Mouse (Mus musculus) activated CD4-positive, CD25-positive, alpha-beta regulatory T cell, adult 4 months (primary cell): ENCODE results near the gene Rab9b. TPM values are rescaled to one million over a fixed set of nuclear protein-coding genes. Genes with fewer than 3 reads are reported as not detected.

Experiments used
- ATAC-seq: one replicate; pipeline ENCODE4 v1.8.0; 2017
- polyA plus RNA-seq, 2 experiments: library from polyadenylated mRNA; unstranded; fragments of 100-300 nt; shearing (Covaris generic); gene quantifications; one replicate each; pipeline ENCODE4 v1.2.1; 2017

The Rab9b gene
- polyA plus RNA-seq: under 1 TPM in 1 of 2 experiments, not detected in 1; 0.08 TPM

GRCm38 (mm10) chrX:136868061-136869040 lies at the start of gene Rab9b:
TSS of gene Rab9b (minus strand) at chrX:136868755.
- ATAC-seq: no peak

- no peak for ATAC-seq
These were observed 35.8 kb upstream of the Rab9b start for GRCm38 (mm10) chrX:136904369-136904768.

- ATAC-seq: no peak
These were observed 27.2 kb upstream of the Rab9b start for GRCm38 (mm10) chrX:136895757-136896156.

GRCm38 (mm10) chrX:136850300-136850699 lies 18.3 kb downstream of the Rab9b start:
- ATAC-seq: no peak

DNA sequence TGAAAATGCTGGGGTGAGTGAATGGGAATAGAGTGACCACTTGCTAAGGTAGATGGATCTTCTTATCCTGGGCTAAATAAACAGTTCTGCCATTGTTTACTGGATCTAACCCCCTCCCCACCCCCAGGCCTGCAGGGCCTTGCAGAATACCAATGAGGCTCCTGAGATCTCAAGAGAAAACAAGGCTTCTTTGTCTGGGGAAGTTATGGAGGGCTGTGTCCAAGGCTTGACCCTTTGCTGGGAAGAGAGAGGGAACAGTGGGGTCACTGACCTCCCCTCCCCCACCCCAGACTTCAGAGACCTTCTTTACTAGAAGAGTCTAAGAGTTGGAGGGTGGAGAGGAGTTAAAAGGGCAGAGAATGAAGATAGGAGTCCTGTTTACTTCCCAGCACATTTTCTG lies 39.9 kb downstream of the Rab9b start:
- ATAC-seq: no peak

GRCm38 (mm10) chrX:136825016-136825415 lies 43.5 kb downstream of the Rab9b start:
- ATAC-seq: no peak

- ATAC-seq: no peak
These were observed 46.2 kb downstream of the Rab9b start, which contains the start of gene Plp1 for GRCm38 (mm10) chrX:136822371-136822770. TSS of gene Plp1 (plus strand) at chrX:136822671.

GRCm38 (mm10) chrX:136820250-136820649 lies 48.3 kb downstream of the Rab9b start:
- ATAC-seq: peak; percentile 59

DNA sequence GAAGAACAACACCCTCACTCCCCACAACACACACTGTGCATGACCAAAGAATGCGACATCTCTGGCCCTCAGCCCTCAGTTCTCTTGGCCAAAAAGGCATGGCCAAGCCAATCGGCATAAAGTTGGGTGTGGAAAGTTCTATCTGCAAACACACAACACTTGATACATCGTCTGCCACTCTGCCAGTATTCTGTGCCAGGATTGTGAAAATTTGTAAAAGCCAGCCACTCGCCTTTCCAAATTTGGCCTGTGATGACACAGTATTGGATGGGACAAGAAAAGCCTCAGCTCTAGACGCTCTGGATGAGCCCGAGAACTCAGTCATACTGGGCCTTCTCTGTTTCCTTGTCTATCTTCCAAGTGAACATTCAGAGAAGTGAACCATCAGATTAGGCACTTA lies 48.8 kb downstream of the Rab9b start:
- ATAC-seq: no peak

Other genes starting within 250 kb of the Rab9b start
- gene Tceal1, start 160.8 kb downstream of the Rab9b start, polyA plus RNA-seq: not detected
- gene Morf4l2, start 125.1 kb downstream of the Rab9b start, polyA plus RNA-seq: 10 to 100 TPM; 77.6 to 86.6 TPM
- gene Glra4, start 88.6 kb downstream of the Rab9b start, polyA plus RNA-seq: not detected
- gene Plp1, start 46.1 kb downstream of the Rab9b start, polyA plus RNA-seq: 1 to 10 TPM; 1.3 to 1.6 TPM
- gene H2bfm, start 58.6 kb upstream of the Rab9b start, polyA plus RNA-seq: not detected
- 10 to 100 TPM; 12.1 to 77.0 TPM for gene Tmsb15b2, start 106.7 kb upstream of the Rab9b start, polyA plus RNA-seq
- 10 to 100 TPM in 1 of 2 experiments, 1 to 10 TPM in 1; 2.2 to 13.1 TPM for gene Tmsb15l, start 108.1 kb upstream of the Rab9b start, polyA plus RNA-seq
- gene Tmsb15b1, start 108.1 kb upstream of the Rab9b start, polyA plus RNA-seq: 10 to 100 TPM; 26.6 to 39.7 TPM
- 10 to 100 TPM; 37.8 to 42.4 TPM for gene Zcchc18, start 124.4 kb upstream of the Rab9b start, polyA plus RNA-seq
- 1 to 10 TPM; 6.2 to 9.6 TPM for gene Slc25a53, start 169.5 kb upstream of the Rab9b start, polyA plus RNA-seq
- gene Fam199x, start 180.8 kb upstream of the Rab9b start, polyA plus RNA-seq: 1 to 10 TPM; 3.3 to 4.4 TPM